Mouse (Mus musculus): ENCODE results near the gene Pole3. TPM values are rescaled to one million over a fixed set of nuclear protein-coding genes. Genes with fewer than 3 reads are reported as not detected.
"Not testable (repeated sequence)": the region's sequence is repeated elsewhere in the genome, so short reads cannot be mapped to it uniquely, and the experiment has no call there.

The Pole3 gene
- total RNA-seq, 2 experiments from 2014 or later = 21.0 to 21.9 TPM

DNA sequence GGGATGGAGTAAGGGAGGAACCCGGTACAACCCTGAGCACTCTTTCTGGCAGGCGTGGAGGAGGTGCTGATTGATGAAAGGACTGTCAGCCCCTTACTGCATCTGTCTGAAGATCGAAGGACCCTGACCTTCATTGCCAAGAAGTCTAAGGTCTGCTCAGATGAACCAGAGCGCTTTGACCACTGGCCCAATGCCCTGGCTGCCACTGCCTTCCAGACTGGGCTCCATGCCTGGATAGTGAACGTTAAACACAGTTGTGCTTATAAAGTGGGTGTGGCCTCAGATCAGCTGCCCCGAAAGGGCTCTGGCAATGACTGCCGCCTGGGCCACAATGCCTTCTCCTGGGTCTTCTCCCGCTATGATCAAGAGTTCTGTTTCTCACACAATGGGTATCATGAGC is 28.9 kb downstream of the Pole3 start:
- no peak for DNase-seq (ENCODE audit: extremely low spot score in 1 of 2, low spot score in 1 of 2)

DNA sequence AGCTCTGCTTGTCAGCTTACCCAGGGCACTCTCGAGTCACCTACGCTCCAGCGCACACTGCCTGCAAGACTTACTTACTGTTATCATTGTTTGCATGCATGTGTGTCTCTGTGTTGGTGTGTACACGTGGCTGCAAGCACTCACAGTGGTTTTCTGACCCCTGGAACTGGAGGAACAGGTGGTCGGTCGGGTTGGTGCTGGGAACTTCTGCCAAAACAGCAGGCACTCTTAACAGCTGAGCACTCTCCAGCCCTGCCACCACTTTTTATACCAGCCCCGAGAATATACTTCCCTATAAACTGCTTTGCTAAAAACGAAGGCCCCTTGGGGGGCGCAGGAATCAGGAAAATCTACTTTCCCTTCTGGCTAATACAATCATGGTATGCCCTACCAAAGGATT is 30.6 kb downstream of the Pole3 start:
- no peak for DNase-seq (ENCODE audit: extremely low spot score in 1 of 2, low spot score in 1 of 2)

- no peak for DNase-seq (ENCODE audit: extremely low spot score in 1 of 2, low spot score in 1 of 2)
Measured at GRCm38 (mm10) chr4:62492682-62493081, 32.2 kb downstream of the Pole3 start.

GRCm38 (mm10) chr4:62487914-62488313 is 37.0 kb downstream of the Pole3 start:
- DNase-seq (ENCODE audit: extremely low spot score in 1 of 2, low spot score in 1 of 2) = no peak

DNA sequence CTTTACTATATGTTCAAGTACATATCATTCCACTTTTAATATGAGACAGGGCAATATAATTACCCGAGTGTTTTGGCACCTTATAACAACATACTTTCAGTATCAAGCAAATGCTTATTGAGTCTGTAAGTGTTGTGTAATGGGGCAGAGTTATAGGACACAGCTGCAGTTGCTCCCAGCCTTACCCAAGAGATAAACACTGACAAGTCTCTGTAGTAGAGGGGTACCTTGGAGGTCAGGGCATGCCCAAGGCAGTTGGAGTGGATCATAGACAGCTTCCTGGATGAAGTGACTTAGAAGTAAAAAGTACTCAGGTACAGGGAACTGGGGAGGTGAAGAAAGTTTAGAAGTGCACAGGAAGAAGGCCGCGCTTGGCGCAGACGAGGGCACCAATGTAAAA is 37.7 kb downstream of the Pole3 start:
- DNase-seq (ENCODE audit: extremely low spot score in 1 of 2, low spot score in 1 of 2) = no peak

GRCm38 (mm10) chr4:62486162-62486696 is 38.6 kb downstream of the Pole3 start:
- DNase-seq (ENCODE audit: extremely low spot score in 1 of 2, low spot score in 1 of 2) = no peak

GRCm38 (mm10) chr4:62485450-62486161 is 39.3 kb downstream of the Pole3 start:
- DNase-seq (ENCODE audit: extremely low spot score in 1 of 2, low spot score in 1 of 2) = no peak

- no peak for DNase-seq (ENCODE audit: extremely low spot score in 1 of 2, low spot score in 1 of 2)
Measured at GRCm38 (mm10) chr4:62484928-62485327, 39.9 kb downstream of the Pole3 start.

- DNase-seq (ENCODE audit: extremely low spot score in 1 of 2, low spot score in 1 of 2) = no peak
Measured at GRCm38 (mm10) chr4:62480709-62481605, 43.9 kb downstream of the Pole3 start.

- no peak for DNase-seq (ENCODE audit: extremely low spot score in 1 of 2, low spot score in 1 of 2)
Measured at GRCm38 (mm10) chr4:62479937-62480708, 44.7 kb downstream of the Pole3 start, which contains the start of gene Bspry. Gene Bspry, plus strand, starts transcription at chr4:62480053.

DNA sequence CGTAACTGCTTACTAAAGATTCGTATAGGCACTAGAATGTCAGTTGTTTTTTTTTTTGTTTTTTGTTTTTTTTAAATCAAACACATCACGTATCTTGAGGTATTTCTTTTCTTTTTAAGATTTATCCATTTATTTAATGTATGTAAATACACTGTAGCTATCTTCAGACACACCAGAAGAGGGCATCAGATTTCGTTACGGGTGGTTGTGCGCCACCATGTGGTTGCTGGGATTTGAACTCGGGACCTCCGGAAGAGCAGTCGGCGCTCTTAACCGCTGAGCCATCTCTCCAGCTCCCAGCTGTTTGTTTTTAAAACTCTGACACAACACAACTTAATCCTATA is 45.3 kb downstream of the Pole3 start:
- not testable (repeated sequence) for DNase-seq (ENCODE audit: extremely low spot score in 1 of 2, low spot score in 1 of 2)

GRCm38 (mm10) chr4:62477542-62478244 is 47.2 kb downstream of the Pole3 start:
- no peak for DNase-seq (ENCODE audit: extremely low spot score in 1 of 2, low spot score in 1 of 2)

DNA sequence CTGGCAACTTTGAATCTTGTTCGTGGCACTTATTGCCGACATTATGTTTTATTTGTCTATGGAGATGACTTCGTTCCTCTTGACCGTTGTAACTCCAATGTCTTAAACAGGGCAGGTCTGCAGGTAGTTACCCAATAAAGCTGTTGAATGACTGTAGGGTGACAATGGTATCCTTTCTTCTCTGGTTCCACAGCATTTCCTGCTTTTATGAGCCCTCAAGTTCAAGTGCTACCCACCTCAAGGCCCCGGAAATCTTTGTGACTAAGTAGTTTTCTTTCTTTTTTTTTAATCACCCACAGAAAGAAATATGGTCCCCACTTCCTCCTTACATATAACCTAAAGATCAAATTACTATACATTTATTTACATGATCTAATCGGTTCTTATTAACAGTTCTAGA is 49.1 kb downstream of the Pole3 start:
- no peak for DNase-seq (ENCODE audit: extremely low spot score in 1 of 2, low spot score in 1 of 2)

GRCm38 (mm10) chr4:62475131-62475530 is 49.7 kb downstream of the Pole3 start:
- DNase-seq (ENCODE audit: extremely low spot score in 1 of 2, low spot score in 1 of 2) = no peak

Other genes starting within 250 kb of the Pole3 start
- 10 to 100 TPM; 38.1 to 44.2 TPM for gene Fkbp15, start 164.5 kb downstream of the Pole3 start, total RNA-seq (2021)
- 10 to 100 TPM; 16.2 to 16.8 TPM for gene Slc31a1, start 164.3 kb downstream of the Pole3 start, total RNA-seq (2021)
- gene Cdc26, start 116.4 kb downstream of the Pole3 start, total RNA-seq (2021) = 10 to 100 TPM; 43.0 to 51.1 TPM
- gene Prpf4, start 116.3 kb downstream of the Pole3 start, total RNA-seq (2021) = 10 to 100 TPM; 12.4 to 12.6 TPM
- not detected for gene Rnf183, start 89.8 kb downstream of the Pole3 start, total RNA-seq (2021)
- 1 to 10 TPM; 6.7 to 8.5 TPM for gene Wdr31, start 54.2 kb downstream of the Pole3 start, total RNA-seq (2021)
- gene Bspry, start 45.0 kb downstream of the Pole3 start, total RNA-seq (2021) = under 1 TPM; 0.20 to 0.38 TPM
- 10 to 100 TPM in 1 of 2 experiments, 1 to 10 TPM in 1; 9.4 to 10.7 TPM for gene Hdhd3, start 21.6 kb downstream of the Pole3 start, total RNA-seq (2021)
- gene Alad, start 5.2 kb downstream of the Pole3 start, total RNA-seq (2021) = 10 to 100 TPM; 25.8 to 28.9 TPM
- gene 4933430I17Rik, start 301 bp upstream of the Pole3 start, total RNA-seq (2021) = under 1 TPM; 0.21 to 0.54 TPM
- 10 to 100 TPM; 18.9 to 23.6 TPM for gene Rgs3, start 34.8 kb upstream of the Pole3 start, total RNA-seq (2021)